Mouse (Mus musculus) skeletal muscle tissue, adult 2 months (tissue): ENCODE measurements around the gene Ankk1.

ENCODE experiments used
- DNase-seq: peaks from one replicate; pipeline ENCODE4 v3.0.0-alpha.2; 2012; ENCODE audit warnings: low read depth, low spot score

Gene Ankk1

DNA sequence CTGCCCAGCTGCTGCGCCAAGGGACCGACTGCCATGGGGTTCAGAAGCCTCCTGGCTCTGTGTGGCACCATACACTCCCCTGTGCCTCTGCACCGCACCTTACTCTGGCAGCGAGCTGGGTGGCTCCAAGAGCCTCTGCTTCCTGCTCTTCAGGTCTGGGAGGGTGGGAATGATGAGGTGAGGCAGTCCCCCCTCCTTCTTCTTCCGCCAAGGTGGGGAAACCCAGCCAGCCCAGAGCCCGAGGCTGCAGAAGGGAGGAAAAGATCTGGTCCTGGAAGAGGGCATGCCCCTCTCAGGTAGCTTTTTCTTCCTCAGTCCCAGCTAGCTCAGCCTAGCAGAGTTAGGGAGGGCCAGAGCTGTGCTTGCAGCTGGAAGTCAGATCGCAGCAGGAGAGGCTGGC lies at the start of gene Ankk1:
Gene Ankk1, minus strand, starts transcription at position 101 of the 400 bp plus-strand sequence.
- DNase-seq = no peak

- no peak for DNase-seq
Measured at GRCm38 (mm10) chr9:49472126-49472525, 45.3 kb upstream of the Ankk1 start.

DNA sequence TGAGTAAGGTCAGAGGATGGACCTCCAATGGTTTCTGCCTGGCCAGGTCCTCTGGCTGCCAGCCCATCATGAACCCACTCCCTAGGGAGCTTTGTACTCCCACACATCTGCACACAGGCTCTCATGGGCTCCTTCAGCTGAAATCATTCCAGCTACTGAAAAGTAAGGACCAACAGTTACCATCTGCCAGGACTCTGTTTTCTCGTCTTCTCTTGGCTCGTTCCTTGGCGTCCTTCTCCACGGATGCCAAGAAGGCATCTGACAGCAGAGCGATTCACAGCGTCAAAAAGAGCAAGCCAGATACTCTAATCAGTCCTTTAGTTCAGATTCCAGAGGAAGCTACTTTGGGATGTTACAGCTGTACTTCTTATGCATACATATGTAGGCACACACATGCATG lies 44.1 kb upstream of the Ankk1 start:
- DNase-seq = no peak

- no peak for DNase-seq
Measured at GRCm38 (mm10) chr9:49470006-49470405, 43.2 kb upstream of the Ankk1 start.

DNA sequence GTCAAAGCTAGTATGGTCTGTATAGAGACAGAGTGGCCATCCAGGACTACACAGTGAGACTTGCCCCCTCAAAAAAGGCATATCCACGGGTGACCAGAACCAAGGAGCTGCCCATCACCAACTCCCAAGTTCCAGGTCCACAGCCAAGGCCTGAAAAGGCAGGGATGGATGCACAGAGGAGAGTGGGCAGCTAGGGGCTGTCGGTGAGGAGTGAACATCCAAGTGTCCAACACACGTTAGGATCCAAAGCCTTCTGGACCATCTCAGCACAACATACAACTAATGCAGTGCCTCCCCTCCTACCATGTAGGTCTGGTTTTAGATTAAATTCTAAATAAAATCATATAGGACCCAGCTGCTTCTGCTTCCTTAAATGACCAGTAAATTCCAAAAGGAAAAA lies 29.3 kb upstream of the Ankk1 start:
- DNase-seq = no peak

GRCm38 (mm10) chr9:49452396-49452795 lies 25.6 kb upstream of the Ankk1 start:
- DNase-seq = no peak

DNA sequence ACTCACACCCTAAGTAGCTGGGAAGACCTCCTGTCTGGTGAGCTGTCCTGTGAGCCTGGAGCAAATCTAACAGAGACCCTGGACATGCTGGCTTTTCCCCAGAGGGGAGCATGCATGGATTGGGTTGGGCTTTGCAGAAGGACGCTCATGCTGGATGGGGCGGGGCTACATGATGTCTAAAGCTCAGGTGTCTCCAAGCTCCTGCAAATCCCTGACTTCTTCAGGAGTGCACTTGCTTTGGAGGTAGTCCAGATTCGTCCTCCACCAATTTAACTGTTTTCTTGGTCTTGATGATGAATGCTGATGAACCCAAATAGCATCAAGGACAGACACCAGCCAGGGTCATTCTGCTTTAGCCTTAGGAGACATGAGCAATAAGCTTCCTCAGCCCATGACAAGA lies 23.7 kb upstream of the Ankk1 start:
- no peak for DNase-seq

- DNase-seq = no peak
Measured at GRCm38 (mm10) chr9:49442621-49443020, 15.8 kb upstream of the Ankk1 start.

DNA sequence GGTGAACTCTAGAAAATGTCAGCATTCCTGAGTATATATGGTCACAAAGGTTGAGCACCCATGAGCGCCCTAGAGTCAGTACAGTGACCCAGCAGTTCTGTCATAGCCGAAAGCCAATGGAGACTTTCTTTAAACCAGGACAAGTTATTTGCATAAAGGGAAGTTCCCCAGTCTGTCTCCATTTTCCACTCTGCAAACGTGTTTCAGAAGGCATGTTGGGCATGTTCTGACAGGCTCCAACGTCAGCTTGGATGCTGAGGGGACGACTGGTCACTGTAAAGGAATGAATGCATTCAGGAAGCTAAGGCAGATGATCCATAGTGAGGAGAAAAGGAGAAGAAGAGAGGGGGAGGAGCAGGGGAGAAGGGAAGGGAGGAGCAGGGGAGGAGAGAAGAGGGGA lies 657 bp upstream of the Ankk1 start:
- no peak for DNase-seq

DNA sequence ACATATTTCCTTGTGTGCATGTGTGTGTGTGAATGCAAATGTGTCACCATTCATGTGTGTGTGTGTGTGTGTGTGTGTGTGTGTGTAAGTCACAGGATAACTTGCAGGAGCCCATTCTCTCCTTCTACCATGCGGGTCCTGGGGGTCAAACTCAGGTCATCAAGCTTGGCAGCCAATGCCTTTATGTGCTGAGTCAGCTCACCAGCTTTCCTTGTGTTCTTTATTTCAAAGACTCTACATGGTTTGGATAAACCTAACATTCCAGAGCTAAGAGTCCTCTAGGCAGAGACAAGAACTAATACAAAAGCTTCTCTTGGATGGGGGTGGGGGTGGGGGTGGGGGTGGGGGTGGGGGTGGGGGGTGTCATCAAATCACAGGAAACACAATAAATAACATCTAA lies 1.2 kb downstream of the Ankk1 start:
- DNase-seq = no peak

- no peak for DNase-seq
Measured at GRCm38 (mm10) chr9:49423866-49424265, 3.0 kb downstream of the Ankk1 start.

GRCm38 (mm10) chr9:49410621-49411020 lies 16.2 kb downstream of the Ankk1 start:
- DNase-seq = peak; percentile 21

GRCm38 (mm10) chr9:49407028-49407427 lies 19.8 kb downstream of the Ankk1 start:
- DNase-seq = no peak

GRCm38 (mm10) chr9:49403711-49404110 lies 23.1 kb downstream of the Ankk1 start:
- no peak for DNase-seq

GRCm38 (mm10) chr9:49396006-49396405 lies 30.8 kb downstream of the Ankk1 start:
- DNase-seq = no peak

DNA sequence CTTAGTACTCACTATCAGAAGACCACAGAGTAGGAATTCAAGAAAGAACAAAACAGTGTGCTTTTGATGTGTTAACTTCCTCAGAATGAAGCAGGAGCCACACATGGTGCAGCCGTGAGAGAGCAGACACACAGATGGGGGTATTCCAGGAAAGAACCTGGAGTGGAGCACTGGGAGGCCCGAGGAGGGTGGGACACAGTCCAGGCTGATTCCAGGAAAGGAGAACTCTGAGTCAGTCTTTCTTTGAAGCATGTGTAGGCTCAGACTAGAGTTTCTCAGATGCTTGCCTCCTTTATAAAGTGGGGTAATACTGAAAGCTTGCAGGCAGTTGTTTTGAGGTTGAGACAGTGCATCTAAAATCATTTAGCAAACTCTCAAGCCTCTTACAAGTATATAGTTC lies 34.6 kb downstream of the Ankk1 start:
- no peak for DNase-seq

GRCm38 (mm10) chr9:49386119-49386518 lies 40.7 kb downstream of the Ankk1 start:
- DNase-seq = no peak

DNA sequence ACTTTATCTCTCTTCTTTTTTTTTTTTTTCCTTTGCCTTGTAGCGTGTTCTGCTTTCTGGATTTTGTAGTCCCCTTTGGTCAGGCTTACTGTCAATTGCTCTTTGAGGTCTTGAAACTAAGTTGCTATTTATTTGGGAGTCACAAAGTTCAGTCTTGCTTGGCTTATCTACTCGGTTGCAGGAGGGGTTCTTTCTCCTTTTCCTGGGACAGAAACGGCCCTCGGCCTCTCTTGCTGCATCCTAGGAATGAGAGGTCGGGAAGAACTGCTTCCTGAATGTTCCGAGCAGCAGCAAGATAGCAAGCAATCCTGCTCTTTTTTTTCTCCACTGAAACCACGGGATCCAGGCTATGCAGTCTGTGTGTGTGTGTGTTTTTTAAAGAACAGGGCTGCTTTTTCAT lies 41.5 kb downstream of the Ankk1 start:
- DNase-seq = no peak

GRCm38 (mm10) chr9:49384855-49385254 lies 42.0 kb downstream of the Ankk1 start:
- no peak for DNase-seq

- DNase-seq = no peak
Measured at GRCm38 (mm10) chr9:49384041-49384440, 42.8 kb downstream of the Ankk1 start.

DNA sequence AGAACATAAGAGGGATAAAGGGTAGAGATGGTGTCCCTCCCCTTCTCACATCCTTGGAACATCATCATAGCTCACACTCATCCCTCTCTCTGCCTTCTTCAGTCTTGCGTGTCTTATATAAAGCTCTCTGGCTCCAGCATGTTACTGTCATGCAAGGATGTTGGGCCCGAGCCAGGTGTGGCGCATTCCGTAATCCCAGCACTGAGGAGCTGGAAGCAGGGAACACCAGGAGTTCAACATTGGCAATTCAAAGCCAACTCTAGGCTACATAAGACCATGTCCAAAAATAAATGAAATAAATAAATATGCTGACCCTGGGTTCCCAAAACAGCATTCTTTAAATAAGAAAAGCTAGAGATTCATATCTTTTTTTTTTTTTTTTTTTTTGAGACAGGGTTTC lies 46.9 kb downstream of the Ankk1 start:
- DNase-seq = no peak

- DNase-seq = no peak
Measured at GRCm38 (mm10) chr9:49373946-49374345, 52.9 kb downstream of the Ankk1 start.

DNA sequence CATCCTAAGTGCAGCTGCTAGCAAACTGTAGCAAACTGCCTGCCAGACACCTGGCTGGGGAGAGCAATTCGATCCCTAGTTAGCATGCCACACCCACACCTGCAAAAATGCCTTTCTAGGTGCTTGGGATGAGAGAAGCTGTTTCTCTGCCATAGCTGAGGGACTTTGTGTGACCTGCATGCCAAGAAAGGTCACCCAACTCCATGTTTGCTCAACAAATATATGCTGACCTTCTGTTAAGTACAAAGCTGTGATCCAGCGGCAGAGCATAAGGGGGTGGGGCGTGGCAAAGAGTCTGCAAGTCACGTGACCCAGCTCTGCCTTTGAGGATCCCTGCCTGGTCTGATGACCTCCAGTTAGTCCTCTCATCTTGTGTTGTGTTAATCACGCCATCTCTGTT lies 61.1 kb downstream of the Ankk1 start:
- no peak for DNase-seq
